Mouse (Mus musculus): ENCODE measurements around the gene 4930558K02Rik.

DNA sequence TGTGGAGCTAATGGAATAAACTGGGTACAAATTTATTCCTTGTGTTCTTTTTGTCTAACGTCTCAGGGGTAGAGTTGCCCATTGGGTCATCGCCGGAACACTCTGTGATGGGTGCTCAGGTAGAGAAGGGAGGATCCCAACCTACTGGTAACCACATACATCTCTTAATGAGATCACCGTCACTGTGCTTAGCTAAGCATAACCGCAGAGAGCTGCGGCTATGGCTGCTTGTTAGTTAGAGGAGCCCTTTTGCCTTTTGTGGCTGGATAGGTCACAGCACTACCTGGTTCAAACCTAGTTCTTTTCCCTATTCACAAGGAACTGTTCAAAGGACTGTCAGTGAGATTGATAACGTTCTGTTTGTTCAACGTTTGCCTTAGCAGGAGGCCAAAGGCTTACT, 70.4 kb downstream of the 4930558K02Rik start:
- no peak for TF ChIP-seq POLR2A (IDR thresholded peaks at IDR 0.05; ENCODE audit: insufficient read length, low read depth)
- TF ChIP-seq USF1 (IDR thresholded peaks at IDR 0.05; ENCODE audit: low read depth) = no peak
- TF ChIP-seq E2F4 (IDR thresholded peaks at IDR 0.05; ENCODE audit: insufficient read depth) = no peak
- no peak for TF ChIP-seq MAX (IDR thresholded peaks at IDR 0.05; ENCODE audit: low read depth)
- no peak for TF ChIP-seq TCF3 (IDR thresholded peaks at IDR 0.05; ENCODE audit: insufficient read length, low read depth)
- TF ChIP-seq REST (IDR thresholded peaks at IDR 0.05; ENCODE audit: insufficient read depth, insufficient read length) = no peak
- TF ChIP-seq MYOG (IDR thresholded peaks at IDR 0.05; ENCODE audit: control insufficient read depth in 1 of 3, insufficient read depth in 1 of 3, insufficient read length in 2 of 3, low read depth in 2 of 3) = no peak
- TF ChIP-seq MYOD1 (IDR thresholded peaks at IDR 0.05; ENCODE audit: control insufficient read depth in 1 of 3, insufficient read length in 2 of 3, low read depth in 2 of 3) = no peak
